Mouse (Mus musculus) natural killer cell, adult 2 months (primary cell): Measurements from ENCODE around the gene Olfr10.
A peak's percentile ranks its signal among the peaks of the same experiment; 100 is the strongest.
"Not testable (repeated sequence)": the region's sequence is repeated elsewhere in the genome, so short reads cannot be mapped to it uniquely, and the experiment has no call there.

Experiments used
- DNase-seq, 2 experiments: peaks; one replicate each; pipeline ENCODE4 v3.0.0; 2022; ENCODE audit warnings: low spot score in 2 of 2

The Olfr10 gene

DNA sequence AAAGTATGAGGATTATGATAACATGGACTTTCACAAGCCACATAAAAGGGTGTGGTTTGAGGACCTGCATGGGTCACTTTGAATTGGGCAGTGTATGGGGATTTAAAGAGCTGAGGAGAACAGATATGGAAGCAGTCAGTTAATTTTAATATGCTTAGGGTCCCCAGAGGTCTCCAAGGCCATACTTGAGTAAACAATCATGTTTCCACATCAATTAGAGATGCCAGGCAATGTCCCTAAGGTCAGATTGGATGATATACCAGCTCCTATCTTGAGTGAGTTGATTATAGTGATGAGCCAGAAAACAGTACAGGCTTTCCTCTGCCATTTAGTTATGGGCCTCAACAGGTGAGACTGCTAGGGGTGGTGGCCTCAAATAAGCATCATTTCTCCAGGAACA, at the start of gene Olfr10:
Olfr10 (plus strand) TSS at position 301 of the 400 bp plus-strand sequence.
- DNase-seq, result no peak

DNA sequence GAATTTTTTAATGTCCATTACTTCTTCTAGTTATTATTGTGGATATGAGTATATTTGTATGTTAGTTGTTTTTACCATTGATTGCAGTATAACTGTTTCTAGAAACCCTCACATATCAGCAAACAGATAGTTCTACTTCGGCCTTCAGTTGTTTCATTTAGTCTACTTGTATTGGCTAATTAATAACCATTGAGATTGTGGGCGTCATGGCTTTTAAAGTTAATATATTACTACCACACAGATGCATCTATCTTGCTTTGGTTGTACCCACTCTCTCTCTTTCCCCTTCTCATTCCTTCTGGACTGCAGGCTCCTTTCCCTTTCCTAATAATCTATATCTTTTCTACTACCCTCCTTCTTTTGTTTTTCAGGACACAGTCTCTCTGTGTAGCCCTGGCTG, 45.2 kb upstream of the Olfr10 start:
- no peak for DNase-seq

DNA sequence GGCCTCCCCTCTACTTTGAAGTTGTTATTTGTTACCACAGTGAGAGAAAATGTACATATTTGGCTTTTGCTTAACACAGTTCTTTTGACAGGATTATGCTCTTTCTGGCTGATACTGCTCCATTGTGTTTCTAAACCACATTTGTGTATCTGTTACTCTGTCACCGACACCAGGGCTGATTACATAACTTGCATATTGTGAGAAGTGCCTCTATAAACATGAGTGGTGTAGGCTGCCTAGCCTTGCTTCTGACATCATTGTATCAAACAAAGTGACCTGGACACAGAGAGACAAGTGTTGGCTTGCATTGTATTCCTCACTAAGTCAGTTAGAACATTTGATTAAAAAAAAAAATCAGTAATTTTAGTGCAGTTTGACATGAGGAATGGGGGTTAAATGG, 44.7 kb upstream of the Olfr10 start:
- DNase-seq, result no peak

DNA sequence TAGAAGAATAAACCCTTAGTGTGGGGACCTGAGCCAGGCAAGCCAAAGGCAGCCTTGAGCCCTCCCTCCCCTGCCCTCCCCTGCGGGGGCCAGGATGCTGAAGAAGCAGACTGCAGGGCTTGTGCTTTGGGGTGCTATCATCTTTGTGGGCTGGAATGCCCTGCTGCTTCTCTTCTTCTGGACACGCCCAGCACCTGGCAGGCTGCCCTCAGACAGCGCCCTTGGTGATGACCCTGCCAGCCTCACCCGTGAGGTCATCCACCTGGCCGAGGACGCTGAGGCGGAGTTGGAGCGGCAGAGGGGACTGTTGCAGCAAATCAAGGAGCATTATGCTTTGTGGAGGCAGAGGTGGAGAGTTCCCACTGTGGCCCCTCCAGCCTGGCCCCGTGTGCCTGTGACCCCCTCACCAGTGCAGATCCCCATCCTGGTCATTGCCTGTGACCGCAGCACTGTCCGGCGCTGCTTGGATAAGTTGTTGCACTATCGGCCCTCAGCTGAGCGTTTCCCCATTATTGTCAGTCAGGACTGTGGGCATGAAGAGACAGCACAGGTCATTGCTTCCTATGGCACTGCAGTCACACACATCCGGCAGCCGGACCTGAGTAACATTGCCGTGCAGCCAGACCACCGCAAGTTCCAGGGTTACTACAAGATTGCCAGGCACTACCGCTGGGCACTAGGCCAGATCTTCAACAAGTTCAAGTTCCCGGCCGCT, 43.8 kb upstream of the Olfr10 start:
- DNase-seq, result no peak

DNA sequence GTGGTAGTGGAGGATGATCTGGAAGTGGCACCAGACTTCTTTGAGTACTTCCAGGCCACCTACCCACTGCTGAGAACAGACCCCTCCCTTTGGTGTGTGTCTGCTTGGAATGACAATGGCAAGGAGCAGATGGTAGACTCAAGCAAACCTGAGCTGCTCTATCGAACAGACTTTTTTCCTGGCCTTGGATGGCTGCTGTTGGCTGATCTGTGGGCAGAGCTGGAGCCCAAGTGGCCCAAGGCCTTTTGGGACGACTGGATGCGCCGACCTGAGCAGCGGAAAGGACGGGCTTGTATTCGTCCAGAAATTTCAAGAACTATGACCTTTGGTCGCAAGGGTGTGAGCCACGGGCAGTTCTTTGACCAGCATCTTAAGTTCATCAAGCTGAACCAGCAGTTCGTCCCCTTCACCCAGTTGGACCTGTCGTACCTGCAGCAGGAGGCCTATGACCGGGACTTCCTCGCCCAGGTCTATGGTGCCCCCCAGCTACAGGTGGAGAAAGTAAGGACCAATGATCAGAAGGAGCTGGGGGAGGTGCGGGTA, 43.2 kb upstream of the Olfr10 start:
- DNase-seq, result no peak

DNA sequence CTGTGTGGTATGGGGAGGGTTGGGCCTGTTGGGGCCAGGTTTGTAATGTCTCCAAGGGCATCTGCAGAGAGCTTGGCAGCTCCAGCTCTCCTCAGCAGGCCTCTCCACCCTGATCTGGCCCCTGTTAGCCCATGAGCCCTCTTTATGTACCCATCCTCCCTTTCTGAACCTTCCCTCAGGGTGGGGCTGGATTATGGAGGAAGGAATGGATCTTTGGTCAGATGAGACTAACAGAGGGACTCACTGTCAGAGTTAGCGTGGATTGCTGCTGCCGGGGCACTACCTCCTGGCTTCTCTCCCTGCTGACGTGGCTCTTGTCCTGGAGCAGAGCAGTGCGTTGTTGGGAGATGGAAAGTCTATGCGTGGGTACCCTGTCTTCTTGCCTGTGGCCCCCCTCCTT, 42.3 kb upstream of the Olfr10 start:
- no peak for DNase-seq

DNA sequence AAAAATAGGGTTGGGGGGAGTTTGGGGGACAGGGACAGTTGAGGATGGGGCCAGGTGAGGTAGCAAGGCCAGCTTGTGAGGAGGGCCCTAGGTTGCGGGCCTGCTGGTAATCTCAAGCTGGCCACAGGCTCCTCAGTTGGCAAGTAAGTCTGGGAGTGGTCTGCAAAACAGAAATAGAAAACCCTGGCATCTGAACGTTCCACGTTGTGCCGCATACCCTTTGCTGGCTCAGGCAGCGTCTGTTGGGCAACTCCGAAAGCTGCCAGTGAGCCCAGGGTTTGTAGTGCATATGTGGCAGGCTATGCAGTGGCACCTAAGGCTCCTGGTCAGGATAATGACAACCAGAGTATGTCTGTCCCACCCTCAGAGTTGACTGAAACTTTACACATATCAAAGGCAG, 41.4 kb upstream of the Olfr10 start:
- DNase-seq, result no peak

DNA sequence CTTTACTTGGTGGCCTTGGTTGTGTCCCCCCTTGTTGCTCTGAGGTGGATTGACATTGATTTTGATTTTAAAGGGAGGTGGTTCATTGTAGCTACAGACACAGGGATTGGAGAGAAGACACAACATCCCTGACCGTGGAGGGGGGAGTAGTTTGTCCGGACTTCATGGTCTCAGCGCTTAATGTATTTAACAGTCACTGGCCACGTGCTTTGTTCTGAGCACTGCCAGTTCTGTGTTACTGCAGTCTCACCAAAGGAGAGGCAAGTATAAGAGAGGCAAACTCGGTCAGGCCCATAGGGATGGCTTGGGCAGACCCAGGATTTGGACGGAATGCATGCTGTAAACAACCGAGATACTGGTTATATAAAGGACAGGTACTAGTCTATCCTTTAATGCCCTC, 40.5 kb upstream of the Olfr10 start:
- DNase-seq, result no peak

DNA sequence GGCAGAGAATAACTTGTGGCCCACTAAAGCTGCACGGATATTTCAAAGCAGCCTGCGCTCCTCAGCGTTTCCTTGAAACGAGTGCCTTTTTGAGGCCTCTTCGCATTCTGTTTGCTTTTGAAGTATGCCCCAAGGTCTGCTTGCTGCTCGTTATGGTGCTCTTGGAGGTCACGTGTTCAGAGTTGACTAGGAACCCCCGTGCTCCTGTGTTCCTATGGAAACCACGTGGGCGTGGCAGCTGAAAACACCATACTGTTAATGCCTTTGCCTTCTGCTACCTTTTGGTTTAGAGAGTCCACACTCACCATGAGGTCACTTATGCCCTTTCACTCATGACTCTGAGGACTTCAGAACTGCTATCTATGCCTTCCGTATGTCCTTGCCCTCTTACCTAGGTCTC, 39.9 kb upstream of the Olfr10 start:
- no peak for DNase-seq

DNA sequence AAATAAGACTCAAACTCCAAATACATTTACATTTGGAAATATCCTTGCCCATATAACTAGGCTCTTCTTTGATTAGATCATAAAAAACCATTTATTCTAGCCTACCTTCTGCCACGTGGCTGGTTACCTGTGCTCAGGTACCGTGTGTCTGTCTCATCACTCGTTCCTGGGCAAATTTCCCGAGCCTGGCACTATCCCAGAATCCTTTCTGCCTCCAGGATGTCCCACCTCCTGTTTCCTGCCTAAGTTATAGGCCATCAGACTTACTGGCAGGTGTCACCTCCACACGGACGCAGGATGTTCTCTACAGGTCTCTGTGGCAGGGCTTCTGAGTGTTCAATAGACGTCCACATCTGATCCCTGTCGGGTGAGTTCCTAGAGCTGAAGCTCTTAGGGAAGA, 39.4 kb upstream of the Olfr10 start:
- DNase-seq, result no peak

DNA sequence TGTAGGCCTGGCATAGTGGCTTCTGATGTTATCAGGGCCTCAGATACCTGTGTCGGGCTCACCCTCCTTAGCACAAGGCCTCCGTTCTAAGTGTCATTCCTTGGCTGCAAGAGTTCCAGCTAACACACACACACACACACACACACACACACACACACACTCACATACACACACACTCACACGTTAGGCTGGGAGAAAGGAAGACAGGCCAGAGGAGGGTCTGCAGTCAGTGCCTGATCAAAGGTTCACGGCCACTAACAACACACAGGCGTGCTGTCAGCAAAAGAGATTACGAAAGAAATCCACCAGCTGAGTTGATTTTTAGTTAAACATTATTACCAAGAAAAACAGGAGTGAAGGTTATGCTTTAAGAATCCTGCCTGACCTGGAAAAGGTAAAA, 37.9 kb upstream of the Olfr10 start:
- DNase-seq, result no peak

DNA sequence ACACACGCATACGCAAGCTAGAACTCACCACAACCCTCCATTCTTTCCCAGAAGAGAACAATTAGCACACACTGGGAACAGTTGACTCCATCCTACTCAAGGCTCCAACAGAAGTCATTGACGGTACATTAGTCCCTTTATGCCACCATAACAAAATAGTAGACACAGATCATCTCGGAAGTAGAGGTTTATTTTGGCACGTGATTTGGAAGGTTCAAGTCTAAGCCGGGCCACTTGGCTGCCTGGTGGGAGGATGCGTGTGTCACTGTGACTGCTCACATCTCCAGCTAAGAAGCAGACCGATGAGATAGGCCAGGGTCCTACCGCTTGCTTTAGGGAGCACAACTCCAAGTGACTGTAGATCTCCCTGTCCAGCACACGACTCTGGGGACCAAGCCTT, 37.2 kb upstream of the Olfr10 start:
- no peak for DNase-seq

DNA sequence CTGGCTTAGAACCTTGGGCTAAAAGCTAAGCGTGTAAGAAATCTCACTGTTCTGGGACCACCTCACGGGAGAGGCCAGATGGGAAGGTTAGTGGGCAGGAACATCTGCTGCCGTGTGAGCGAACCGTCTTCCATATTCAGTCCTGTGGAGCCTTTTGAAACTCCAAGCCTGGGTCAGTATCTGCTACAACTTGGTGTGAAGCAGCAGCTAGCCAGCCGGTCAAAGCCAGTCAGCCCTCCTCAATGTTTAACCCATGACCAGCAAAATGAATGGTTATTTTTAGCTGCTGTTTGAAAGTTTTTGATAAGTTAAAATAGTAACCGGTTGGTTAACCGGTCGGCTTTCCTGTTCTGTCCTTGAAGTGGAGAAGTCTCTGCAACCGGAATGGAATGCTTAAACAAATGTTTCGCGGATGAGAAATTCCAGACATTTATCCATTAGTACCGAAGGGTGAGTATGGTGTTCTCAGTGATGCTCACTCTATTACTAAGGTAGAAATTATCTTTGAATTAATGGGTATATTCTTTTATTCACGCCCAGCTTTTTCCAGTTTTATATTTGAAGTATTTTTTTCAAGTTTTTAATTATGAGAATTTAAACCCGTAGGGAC, 36.5 kb upstream of the Olfr10 start:
- DNase-seq, result no peak

DNA sequence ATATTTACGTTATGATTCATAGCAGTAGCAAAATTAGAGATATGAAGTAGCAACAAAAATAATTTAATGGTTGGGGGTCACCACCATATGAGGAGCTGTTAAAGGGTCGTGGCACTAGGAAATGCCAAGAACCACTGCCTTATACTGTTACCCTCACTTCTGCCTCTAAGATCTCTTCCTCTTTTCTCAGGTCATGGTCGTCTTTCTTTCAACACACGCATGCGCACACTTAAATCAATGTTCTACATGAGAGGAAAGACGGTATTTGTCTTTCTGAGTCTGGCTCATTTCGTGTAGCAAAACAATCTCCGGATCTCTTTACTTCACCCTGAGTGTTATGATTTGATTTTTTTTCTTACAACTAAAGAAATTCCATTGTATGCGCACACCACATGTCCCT, 34.8 kb upstream of the Olfr10 start:
- DNase-seq, result peak in 1 of 2 experiments; percentile 30

DNA sequence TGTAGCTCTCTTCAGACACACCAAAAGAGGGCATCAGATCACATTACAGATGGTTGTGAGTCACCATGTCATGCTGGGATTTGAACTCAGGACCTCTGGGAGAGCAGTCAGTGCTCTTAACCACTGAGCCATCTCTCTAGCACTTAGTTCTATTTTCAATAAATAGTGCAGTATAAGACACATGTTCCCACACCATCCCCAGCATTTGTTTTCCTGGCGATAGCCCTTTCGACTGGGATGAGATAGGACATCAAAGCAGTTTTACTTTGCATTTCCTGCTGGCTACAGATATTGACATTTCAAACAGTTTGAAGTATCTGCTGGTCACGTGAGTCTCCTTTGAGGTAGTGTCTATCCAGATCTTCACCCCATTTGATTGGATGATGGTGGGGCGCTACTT, 34.2 kb upstream of the Olfr10 start:
- no peak for DNase-seq

DNA sequence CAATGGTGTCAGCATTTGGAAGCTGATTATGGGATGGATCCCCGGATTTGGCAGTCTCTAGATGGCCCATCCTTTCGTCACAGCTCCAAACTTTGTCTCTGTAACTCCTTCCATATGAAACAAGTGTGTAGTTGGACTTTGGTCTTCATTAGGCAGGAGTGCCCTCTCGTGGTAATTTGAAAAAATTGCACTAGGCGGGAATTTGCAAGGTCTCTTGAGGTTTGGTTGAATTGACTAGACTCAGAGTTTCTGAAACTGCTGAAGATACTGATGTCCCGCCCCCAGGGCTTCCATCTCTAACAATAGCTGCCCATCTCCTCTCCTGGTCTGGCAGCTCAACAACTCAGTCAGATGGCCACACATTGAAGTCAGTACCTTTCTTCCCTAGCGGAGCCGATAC, 33.2 kb upstream of the Olfr10 start:
- DNase-seq, result peak; percentile 29 to 57

DNA sequence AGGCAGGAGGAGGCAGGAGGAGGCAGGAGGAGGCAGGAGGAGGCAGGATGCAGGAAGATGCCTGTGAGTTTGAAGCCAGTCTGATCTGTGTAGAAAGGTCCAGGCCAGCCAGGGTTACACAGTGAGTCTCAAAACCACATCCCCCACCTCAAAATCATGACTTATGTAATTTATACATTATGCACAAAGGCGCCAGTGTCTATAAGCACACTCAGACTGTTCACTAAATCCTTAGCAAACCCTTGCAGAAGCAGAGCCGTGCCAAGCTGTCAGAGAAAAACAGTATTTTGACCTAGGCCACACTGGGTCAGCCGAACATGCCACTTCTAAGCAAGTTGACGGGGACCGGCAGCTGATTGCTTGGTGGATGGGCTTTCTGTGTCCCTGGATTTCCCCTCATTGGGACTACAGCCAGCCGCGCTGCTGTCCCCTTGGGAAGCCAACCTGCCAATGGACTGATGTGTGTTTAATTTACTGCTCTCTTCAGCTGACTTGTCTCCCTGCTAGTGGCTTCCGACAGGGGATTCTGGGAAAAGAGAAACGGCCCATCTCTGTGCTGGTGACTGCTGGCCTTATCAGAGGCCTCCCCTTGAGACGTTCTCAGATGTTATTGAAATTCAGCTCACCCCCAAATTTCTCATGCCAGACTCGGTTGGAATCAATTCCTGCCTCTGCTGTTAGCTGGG, 30.6 kb upstream of the Olfr10 start:
- DNase-seq, result no peak

DNA sequence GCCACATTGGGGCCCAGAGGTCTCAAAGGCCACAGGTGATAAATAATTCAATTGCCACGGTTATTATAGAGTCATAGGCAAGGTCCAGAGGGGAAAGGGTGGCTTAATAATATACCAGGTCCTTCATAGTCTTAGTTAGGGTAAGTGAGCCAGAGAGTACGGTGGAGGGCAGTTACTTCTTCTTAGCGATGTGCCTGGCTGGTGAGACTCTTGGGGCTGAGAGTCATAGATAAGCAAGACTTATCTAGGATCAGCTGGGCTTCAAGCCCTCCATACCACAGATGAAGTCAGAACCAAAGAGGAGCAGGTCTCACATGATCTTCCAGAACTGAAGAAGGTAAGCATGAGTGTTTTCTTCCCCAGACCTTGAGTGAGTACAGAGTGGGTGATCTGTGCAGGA, 26.3 kb upstream of the Olfr10 start, which contains the start of gene Olfr1393:
Olfr1393 (plus strand) TSS at position 83 of the 400 bp plus-strand sequence.
- no peak for DNase-seq

DNA sequence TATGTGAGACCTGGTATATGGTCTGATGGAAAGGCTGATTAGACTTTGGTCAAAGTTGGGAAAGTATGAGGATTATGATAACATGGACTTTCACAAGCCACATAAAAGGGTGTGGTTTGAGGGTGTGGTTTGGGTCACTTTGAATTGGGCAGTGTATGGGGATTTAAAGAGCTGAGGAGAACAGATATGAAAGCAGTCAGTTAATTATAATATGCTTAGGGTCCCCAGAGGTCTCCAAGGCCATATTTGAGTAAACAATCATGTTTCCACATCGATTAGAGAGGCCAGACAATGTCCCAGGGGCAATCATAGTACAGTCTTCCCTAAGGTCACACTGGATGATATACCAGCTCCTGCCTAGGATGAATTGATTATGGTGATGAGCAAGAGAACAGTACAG, 19.6 kb upstream of the Olfr10 start, which contains the start of gene Olfr1392:
Olfr1392 (plus strand) TSS at position 301 of the 400 bp plus-strand sequence.
- not testable (repeated sequence) for DNase-seq

DNA sequence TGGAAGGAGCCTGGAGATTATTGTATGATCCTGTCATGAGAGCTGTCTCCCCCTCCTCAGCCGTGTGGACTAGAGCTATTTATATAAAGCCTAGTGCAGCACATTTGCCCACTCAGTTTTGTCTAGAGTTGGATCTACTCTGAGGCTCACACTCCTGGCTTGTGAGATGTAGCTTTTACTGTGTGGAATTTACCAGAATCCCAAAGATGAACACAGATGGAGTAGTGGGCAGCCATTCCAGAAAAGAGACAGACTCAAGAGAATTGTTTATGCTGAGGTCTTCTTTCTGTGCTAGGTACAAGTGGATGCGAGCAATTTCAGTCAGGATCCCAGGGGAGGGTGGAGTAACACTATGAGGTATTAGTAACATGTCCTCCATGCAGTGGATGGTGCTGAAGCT, 17.3 kb upstream of the Olfr10 start:
- DNase-seq, result no peak

DNA sequence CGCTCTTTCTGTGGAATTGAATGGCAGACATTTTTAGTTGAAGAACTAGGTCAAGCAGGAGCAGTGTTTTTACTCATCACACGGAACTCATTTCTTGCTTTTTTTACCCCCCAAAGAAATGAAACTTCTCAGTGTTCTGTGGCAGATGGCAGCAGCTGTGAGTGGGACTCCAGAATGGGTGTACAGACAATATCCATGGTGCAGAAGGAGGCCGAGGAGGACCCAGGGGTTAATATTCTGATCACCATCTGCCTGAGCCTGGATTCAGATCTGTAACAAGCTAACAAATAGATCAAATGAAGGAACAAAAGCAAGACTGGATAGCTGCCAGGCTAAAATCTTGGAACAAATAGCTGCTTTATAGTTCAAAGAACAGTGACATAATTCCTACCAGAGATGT, 11.8 kb upstream of the Olfr10 start:
- DNase-seq, result no peak

DNA sequence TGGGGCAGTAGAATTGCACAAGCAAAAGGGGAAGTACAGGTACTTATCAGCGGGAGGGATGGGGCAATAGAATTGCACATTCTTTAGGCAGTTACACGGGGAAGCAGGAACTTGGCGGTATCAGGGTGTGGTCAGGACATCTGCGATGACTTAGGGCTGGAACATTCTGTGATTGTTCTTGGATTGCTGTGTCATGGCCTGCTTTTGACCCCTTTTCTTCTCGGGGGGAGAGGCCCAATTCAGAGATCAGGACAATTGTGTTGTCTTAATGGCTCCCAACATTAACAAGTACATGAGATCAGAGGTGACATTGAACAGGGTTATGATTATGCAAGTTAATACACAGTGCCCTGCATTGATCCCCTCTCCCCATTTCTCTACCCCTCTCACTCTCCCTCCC, 4.0 kb downstream of the Olfr10 start:
- not testable (repeated sequence) for DNase-seq

DNA sequence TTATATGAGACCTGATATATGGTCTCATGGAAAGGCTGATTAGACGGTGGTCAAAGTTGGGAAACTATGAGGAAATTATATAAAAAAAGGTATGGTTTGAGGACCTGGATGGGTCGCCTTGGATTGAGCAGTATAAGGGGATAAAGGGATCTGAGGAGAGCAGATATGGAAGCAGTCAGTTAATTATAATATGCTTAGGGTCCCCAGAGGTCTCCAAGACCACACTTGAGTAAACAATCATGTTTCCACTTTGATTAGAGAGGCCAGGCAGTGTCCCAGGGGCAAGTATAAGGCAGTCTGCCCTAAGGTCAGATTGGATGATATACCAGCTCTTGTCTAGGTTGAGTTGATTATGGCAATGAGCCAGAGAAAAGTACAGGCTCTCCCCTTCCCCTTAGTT, 17.9 kb downstream of the Olfr10 start, which contains the start of gene Olfr1391:
Olfr1391 (plus strand) TSS at position 301 of the 400 bp plus-strand sequence.
- DNase-seq, result no peak
